Mouse (Mus musculus): Measurements from ENCODE around the gene Gm45521.
"Not testable (repeated sequence)": the region's sequence is repeated elsewhere in the genome, so short reads cannot be mapped to it uniquely, and the experiment has no call there.

Gm45521 gene

DNA sequence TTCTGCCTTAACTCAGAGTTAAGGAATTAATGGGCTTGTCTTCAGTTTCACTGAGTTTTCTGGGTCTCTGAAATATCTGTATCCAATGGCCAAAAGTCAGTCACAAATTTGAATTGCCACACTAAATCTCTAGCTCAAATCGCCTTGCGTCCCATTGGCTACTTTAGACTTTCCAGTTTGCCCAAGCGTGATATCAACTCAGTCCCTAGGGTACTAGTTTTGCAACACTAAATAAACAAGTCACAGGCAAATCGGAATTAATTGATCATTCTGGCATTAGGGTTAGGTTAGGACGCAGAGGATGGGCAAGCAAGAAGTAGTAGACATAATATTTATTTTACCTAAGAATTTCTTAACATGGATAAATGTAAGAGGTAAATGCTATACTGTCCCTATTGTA lies 43.2 kb downstream of the Gm45521 start:
- no peak for DNase-seq

DNA sequence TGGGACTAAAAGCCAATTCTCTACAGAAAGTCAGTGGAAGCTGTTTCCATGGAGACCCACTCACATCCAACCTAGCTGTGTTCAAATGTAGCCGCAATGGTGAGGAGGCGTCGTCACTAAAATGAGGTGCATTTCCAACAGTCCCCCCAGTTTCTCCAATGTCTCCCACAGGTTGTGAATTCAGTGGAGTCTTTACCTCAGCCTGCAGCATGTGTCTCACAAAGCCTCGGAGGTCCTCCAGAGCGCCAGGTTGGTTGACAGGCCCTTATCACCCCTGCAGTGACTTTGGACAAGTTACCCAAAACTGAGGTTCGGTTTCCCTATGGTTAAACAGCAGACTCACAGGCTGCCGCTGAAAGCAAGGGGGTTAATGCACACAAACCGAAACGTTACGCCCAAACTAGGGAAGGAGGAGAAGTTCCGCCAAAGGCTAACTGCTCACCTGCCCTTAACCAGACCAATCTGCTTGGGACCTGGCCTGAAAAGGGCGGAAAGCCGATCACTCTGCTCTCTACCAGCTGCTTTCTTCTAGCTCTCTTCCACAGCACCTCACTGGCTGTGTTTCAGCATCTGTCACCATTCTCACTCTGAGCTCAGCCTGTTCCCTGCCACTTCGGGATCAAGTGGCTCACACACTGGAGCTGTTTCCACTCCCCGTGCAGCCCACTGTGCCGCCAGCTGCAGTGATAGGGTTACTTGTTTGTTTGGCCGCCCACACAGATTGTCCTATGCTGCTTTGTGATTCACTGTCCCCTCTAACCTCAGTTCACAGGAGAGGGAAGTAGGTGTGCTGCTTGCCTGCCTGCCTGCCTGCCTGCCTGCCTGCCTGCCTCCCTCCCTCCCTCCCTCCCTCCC lies 44.0 kb downstream of the Gm45521 start:
- no peak for DNase-seq

DNA sequence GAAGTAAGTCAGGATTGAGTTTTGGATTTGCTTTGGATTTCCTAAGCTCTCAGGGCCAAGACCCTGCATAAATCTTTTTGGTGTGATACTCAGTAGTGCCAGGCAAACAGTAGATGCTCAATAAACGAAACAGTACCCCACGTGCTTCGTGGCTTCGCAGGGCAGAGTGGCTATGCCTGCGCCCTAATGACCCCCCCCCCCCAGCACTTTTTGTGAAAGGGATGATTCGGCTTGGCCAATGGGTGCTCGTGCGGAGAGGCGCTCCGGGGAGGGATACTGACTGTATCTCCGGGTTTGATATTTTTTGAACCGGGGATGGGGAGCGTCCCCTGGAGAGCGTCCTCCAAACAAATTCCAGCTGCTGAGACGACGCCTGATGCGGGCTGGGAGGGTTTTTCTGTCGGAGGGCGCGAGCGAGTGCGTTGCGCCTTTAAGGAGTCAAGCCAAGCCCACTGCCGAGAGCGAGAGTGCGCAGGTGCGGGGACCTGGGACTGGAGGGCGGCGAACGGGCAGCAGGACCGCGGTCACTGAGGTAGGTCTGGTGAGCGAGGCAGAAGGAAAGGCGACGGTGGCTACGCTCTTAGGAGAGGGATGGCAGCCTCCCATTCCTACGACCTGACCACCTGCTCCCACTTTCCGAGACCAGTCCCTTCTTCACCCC lies 45.5 kb downstream of the Gm45521 start, which contains the start of gene Abhd6:
Abhd6 (plus strand) TSS at position 471 of the 661 bp plus-strand sequence.
- DNase-seq, result peak; percentile 94 to 95

DNA sequence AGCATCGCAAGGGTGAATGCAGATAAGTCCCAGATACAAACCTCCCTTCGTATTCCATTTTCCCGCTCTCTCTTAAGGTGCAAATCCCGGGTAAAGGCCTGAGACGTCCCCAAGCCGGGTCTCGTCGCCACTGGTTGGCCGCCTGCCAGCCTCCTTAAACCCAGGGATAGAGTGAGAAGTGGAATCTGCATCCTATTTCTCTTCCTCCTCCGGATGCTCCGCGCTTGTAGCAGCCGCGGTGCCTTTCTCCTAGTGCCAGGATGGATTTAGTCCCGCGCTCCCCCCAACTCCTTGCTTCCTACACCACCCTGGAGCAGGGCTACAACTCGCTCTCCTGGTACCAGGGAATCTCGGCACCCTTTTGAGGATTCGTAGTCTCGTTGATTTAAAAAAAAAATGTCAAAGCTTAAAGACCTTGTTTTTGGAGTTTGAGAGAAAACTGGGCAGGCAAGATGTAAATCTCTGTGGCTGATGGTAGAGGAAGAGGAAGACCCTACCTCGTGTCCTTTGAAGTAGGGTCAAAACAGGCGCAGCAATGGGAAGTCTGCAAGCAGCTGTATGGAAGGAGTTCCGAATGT lies 46.1 kb downstream of the Gm45521 start:
- peak in 1 of 2 experiments; percentile 79 for DNase-seq

DNA sequence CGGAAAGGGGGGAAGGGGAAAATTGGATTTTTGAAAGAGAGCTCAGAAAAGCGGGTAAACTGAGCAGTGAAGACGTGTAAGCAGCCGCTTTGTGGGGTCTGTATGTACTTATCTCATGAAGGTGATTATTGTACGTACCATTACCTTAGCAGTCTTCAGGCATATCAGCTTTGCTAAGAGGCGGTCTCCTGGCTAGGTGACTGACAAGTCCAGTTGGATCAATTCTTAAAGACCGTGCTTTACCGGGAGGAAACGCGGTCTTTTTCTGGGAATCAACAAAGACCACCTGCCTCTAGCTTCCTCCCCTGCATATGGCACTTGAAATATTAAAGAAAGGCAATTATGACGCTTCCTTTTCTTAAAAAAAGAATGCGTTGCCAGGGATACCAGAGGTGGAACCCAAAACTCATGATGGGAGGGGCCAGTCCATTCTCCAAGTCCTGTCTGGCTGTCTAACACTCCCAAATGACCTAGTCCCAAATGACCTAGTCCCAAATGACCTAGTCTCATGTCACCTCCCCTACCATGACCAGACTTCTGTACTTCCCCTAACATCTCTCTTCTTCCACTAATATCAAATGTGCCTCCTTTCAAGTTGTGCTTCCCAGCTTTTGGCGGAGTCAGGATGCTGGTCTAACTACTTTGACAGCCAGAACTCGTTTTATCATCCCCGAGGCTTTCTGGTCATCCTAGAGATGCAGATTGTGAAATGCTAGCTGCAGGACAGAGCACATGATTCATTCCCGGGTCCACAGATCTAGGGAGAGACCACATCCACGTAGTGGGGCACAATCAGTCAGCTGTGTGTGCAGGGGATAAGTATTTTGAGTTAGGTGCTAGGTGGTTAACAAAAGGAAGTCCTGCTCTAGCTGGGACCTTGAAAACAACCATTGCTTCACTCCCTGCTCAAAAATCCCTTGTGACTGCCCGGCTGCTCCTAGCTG lies 46.9 kb downstream of the Gm45521 start:
- no peak for DNase-seq

DNA sequence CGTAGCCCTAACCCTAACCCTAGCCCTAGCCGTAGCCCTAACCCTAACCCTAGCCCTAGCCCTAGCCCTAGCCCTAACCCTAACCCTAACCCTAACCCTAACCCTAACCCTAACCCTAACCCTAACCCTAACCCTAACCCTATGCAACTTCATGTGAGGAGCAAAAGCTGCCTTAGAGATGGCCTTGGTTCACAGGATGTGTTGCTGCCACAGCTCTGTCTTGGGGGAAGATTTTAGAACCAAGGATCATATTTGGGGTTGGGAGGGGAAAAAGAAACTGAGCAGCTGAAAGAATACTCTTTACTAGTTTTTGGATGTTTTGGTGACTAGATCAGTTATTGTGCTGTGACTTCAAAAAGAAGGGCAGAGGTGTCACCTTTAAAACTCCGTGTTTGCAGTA lies 49.0 kb downstream of the Gm45521 start:
- DNase-seq, result not testable (repeated sequence)

DNA sequence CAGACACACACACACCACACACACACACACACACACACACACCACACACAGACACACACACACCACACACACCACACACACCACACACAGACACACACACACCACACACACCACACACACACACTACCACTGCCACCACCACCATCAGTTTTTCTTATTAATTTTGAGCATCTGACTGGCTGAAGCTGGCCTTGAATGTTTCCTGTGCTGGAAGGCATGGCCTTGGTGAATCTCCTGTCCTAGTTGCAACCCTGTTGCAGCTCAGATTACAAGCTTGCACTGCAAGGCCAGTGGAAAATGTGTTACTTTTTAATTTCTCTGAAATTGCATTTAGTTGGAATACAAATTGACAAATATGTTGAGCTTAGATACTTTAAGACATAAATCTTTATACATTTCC lies 50.0 kb downstream of the Gm45521 start:
- DNase-seq, result no peak

DNA sequence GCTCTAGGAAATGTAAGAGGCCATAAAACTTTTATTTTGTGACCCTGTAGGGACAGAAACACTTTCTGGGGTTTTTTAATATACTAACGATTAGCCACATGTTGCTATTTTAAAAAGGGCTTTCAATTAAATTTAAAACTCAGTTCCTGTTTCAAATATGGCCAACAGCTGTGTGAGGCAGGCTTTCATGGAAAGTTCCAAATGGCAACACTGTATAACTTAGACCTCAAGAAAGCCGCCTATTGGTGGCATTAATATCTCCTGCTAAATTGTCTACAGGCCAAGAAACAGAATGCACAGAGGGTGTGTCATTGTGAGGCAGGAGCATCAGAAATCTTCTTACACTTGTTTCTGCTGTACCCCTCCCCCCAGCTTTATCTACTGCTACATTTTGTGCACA lies 50.4 kb downstream of the Gm45521 start:
- DNase-seq, result no peak

DNA sequence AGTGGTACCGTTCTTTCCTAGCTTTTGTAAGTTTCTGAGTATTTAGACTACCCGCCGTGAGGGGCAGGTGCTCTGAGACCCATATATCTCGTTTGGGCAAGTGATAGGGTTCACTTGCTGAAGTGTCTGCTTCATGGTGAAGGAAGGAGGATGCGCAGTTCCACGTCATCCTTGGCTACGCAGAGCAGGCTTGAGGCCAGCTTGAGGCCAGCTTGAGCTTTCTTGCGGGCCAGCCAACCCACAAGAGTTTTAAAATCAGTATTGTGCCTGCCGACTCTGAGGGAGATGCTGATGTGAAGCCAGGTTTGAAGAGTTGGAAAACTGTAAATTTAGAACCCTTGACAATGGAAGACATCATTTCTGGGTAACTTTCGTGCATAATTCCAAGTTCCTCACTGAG lies 50.8 kb downstream of the Gm45521 start:
- DNase-seq, result peak in 1 of 2 experiments; percentile 55
